Mouse (Mus musculus) heart, postnatal 0 days (tissue): ENCODE results near the gene Rab4a. TPM values are rescaled to one million over a fixed set of nuclear protein-coding genes. Genes with fewer than 3 reads are reported as not detected.

ENCODE experiments used
- ATAC-seq: fragments of 200-750 bp; cut with Nextera tagmentation; 2 replicates; pipeline ENCODE4 v1.8.0; 2017; ENCODE audit warnings: low read depth, moderate number of reproducible peaks, moderate library complexity; ENCODE audit not compliant: insufficient read depth
- DNase-seq: peaks from one replicate; pipeline ENCODE4 v3.0.0-alpha.2; 2016; ENCODE audit warnings: low spot score
- H3K27ac ChIP-seq: fragments of 300-500 bp; sonication (generic); 2 replicates; pipeline ENCODE4 v1.5.1; 2014; ENCODE audit warnings: low read depth, mild to moderate bottlenecking
- H3K27me3 ChIP-seq: fragments of 300-500 bp; sonication (generic); 2 replicates; pipeline ENCODE4 v1.6.1; 2014; ENCODE audit warnings: low read length, mixed read lengths; ENCODE audit not compliant: control insufficient read depth, insufficient read depth
- H3K36me3 ChIP-seq: fragments of 300-500 bp; sonication (generic); replicated peaks from 2 replicates; pipeline ENCODE4 v1.6.1; 2014; ENCODE audit warnings: low read length, mixed read lengths; ENCODE audit not compliant: control insufficient read depth, insufficient read depth
- H3K4me1 ChIP-seq: fragments of 300-500 bp; sonication (generic); 2 replicates; pipeline ENCODE4 v1.6.1; 2014; ENCODE audit warnings: antibody characterized with exemption; ENCODE audit not compliant: control insufficient read depth, insufficient read depth
- H3K4me2 ChIP-seq: fragments of 300-500 bp; sonication (generic); 2 replicates; pipeline ENCODE4 v1.6.1; 2014; ENCODE audit warnings: low read depth, mild to moderate bottlenecking, low read length, moderate library complexity
- H3K4me3 ChIP-seq: fragments of 300-500 bp; sonication (generic); 2 replicates; pipeline ENCODE4 v1.5.1; 2014; ENCODE audit warnings: low read depth, low read length
- H3K9ac ChIP-seq: fragments of 300-500 bp; sonication (generic); replicated peaks from 2 replicates; pipeline ENCODE4 v1.6.1; 2014; ENCODE audit warnings: low read depth, low read length, mixed read lengths
- H3K9me3 ChIP-seq: fragments of 300-500 bp; sonication (generic); replicated peaks from 2 replicates; pipeline ENCODE4 v1.6.1; 2016; ENCODE audit warnings: low read length; ENCODE audit not compliant: control insufficient read depth
- CTCF ChIP-seq: IDR thresholded peaks from 2 replicates; pipeline ENCODE4 v1.5.1; 2016; ENCODE audit warnings: antibody characterized with exemption, control low read depth, low read depth
- EP300 ChIP-seq: IDR thresholded peaks from 2 replicates; pipeline ENCODE4 v1.6.1; 2016; ENCODE audit warnings: antibody characterized with exemption, low read depth
- WGBS: fragments of 180-500 bp; shearing (Covaris S2); extraction: QIAGEN DNeasy Blood & Tissue Kit; methylation state at CpG from one replicate; pipeline ENCODE4 v1.1.7; 2014; 5-methylcytosine and 5-hydroxymethylcytosine counted together
- polyA plus RNA-seq: library from polyadenylated mRNA; unstranded; fragments of >200 nt; fragmentation: Nextera tagmentation; extraction: Ambion mirVana; gene quantifications from 2 replicates; pipeline ENCODE4 v1.2.1, GENCODE M21; 2015
- total RNA-seq: library from RNA; depleted of rRNA; stranded (reverse); fragments of >200 nt; gene quantifications from 2 replicates; pipeline ENCODE4 v1.2.3, GENCODE M21; 2014; ENCODE audit warnings: low replicate concordance; rRNA removed

Rab4a gene
- total and polyA plus RNA-seq, 2 experiments from 2014 or later = 13.7 to 30.1 TPM

GRCm38 (mm10) chr8:123882412-123882811, 76.6 kb downstream of the Rab4a start:
- Histone ChIP-seq H3K36me3 (no peaks in the 10 kb centered on the region), H3K9me3 (no peaks in the 10 kb centered on the region), H3K9ac (no peak overlapping the region), H3K4me3 (no peak overlapping the region), H3K4me2 (no peak overlapping the region), H3K27ac (no peak overlapping the region), H3K27me3 (no peaks in the 10 kb centered on the region), H3K4me1 (peaks cover 7% of the 10 kb centered on the region; the same call in 1 of the 2 replicates)
- no peak for DNase-seq
- WGBS = 56% methylated on average over 2 of the region's 2 CpGs
- ATAC-seq = no peak
- no peak for TF ChIP-seq EP300

GRCm38 (mm10) chr8:123883094-123883493, 77.3 kb downstream of the Rab4a start:
- TF ChIP-seq CTCF = no peak
- WGBS = 48% methylated on average over 4 of the region's 4 CpGs
- Histone ChIP-seq H3K4me2 (no peak overlapping the region), H3K36me3 (no peaks in the 10 kb centered on the region), H3K4me3 (no peak overlapping the region), H3K27me3 (no peaks in the 10 kb centered on the region), H3K9me3 (no peaks in the 10 kb centered on the region), H3K9ac (no peak overlapping the region), H3K4me1 (peaks cover 7% of the 10 kb centered on the region; the same call in 1 of the 2 replicates), H3K27ac (no peak overlapping the region)
- ATAC-seq = peak; percentile 24; the same call in 1 of the 2 replicates
- DNase-seq = no peak

Other genes with a start within 250 kb of the Rab4a start
- gene Rhou, start 152.1 kb upstream of the Rab4a start, total RNA-seq = 5.3 and 8.6 TPM in 2 replicates
- 2.5 and 2.8 TPM in 2 replicates for gene Rhou, start 152.1 kb upstream of the Rab4a start, polyA plus RNA-seq
- 5.1 and 6.3 TPM in 2 replicates for gene Ccsap, start 54.2 kb downstream of the Rab4a start, total RNA-seq
- 1.2 TPM in 2 replicates for gene Ccsap, start 54.2 kb downstream of the Rab4a start, polyA plus RNA-seq
- 180 and 491 TPM in 2 replicates for gene Acta1, start 88.8 kb downstream of the Rab4a start, total RNA-seq
- 120 and 149 TPM in 2 replicates for gene Acta1, start 88.8 kb downstream of the Rab4a start, polyA plus RNA-seq
- gene Nup133, start 143.3 kb downstream of the Rab4a start, total RNA-seq = 14.8 and 20.3 TPM in 2 replicates
- 9.8 and 10.2 TPM in 2 replicates for gene Nup133, start 143.3 kb downstream of the Rab4a start, polyA plus RNA-seq
- gene Abcb10, start 177.1 kb downstream of the Rab4a start, total RNA-seq = 34.5 and 48.2 TPM in 2 replicates
- gene Abcb10, start 177.1 kb downstream of the Rab4a start, polyA plus RNA-seq = 17.1 and 17.2 TPM in 2 replicates
- 31.8 and 46.3 TPM in 2 replicates for gene Taf5l, start 215.4 kb downstream of the Rab4a start, total RNA-seq
- gene Taf5l, start 215.4 kb downstream of the Rab4a start, polyA plus RNA-seq = 14.1 and 17.2 TPM in 2 replicates
- 9.8 and 11.7 TPM in 2 replicates for gene Urb2, start 215.5 kb downstream of the Rab4a start, total RNA-seq
- 0.74 and 0.97 TPM in 2 replicates for gene Urb2, start 215.5 kb downstream of the Rab4a start, polyA plus RNA-seq